Mouse (Mus musculus) CH12.LX (cell line): ENCODE measurements around the gene Fgf7. TPM values are rescaled to one million over a fixed set of nuclear protein-coding genes. Genes with fewer than 3 reads are reported as not detected.

Source experiments
- DNase-seq: peaks from one replicate; pipeline ENCODE4 v3.0.0-alpha.2; 2013; ENCODE audit errors: extremely low read depth
- H3K27ac ChIP-seq: 2 replicates; pipeline ENCODE4 v1.5.1; 2012; ENCODE audit warnings: low read depth, mild to moderate bottlenecking, control low read depth, moderate library complexity; ENCODE audit not compliant: insufficient read depth
- H3K27me3 ChIP-seq: replicated peaks from 2 replicates; pipeline ENCODE3; 2012; ENCODE audit warnings: inconsistent platforms
- H3K36me3 ChIP-seq, 2 experiments: replicated peaks in 1 of 2; 2 replicates each; pipeline versions ENCODE3 to v1.6.1; 2012; ENCODE audit warnings: inconsistent platforms in 1 of 2, low read length in 1 of 2, mild to moderate bottlenecking in 1 of 2, mixed read lengths in 1 of 2, moderate library complexity in 1 of 2; ENCODE audit not compliant: control insufficient read depth in 1 of 2, insufficient read depth in 1 of 2
- H3K4me1 ChIP-seq, 2 experiments: 2 replicates each; pipeline ENCODE4 v1.6.1; 2012; ENCODE audit warnings: inconsistent platforms in 1 of 2, moderate library complexity in 1 of 2; ENCODE audit not compliant: insufficient read depth in 2 of 2, control insufficient read depth in 1 of 2
- H3K4me2 ChIP-seq: 2 replicates; pipeline ENCODE4 v1.6.1; 2012; ENCODE audit warnings: low read depth, mild to moderate bottlenecking, control low read depth; ENCODE audit not compliant: poor library complexity, insufficient read depth, severe bottlenecking
- H3K4me3 ChIP-seq, 3 experiments: fragments of 150-350 bp in 1 of 3; sonication (generic) in 1 of 3; replicated peaks in 1 of 3; 2 replicates each; pipeline versions ENCODE3 to v1.5.1; 2011 to 2012; ENCODE audit warnings: low read depth in 2 of 3, low read length in 2 of 3, mild to moderate bottlenecking in 2 of 3, moderate library complexity in 2 of 3, control low read depth in 1 of 3, improper control_type of control experiment in 1 of 3, inconsistent platforms in 1 of 3, mixed read lengths in 1 of 3; ENCODE audit not compliant: poor library complexity in 1 of 3
- H3K79me2 ChIP-seq: replicated peaks from 2 replicates; pipeline ENCODE4 v1.6.1; 2012; ENCODE audit warnings: mild to moderate bottlenecking, moderate library complexity; ENCODE audit not compliant: control insufficient read depth, poor library complexity, insufficient read depth, severe bottlenecking; ENCODE audit errors: extremely low read depth
- H3K9ac ChIP-seq: 2 replicates; pipeline ENCODE4 v1.6.1; 2012; ENCODE audit warnings: low read depth, mild to moderate bottlenecking, control low read depth, moderate library complexity; ENCODE audit not compliant: insufficient read depth
- H3K9me3 ChIP-seq: replicated peaks from 2 replicates; pipeline ENCODE3; 2012; ENCODE audit warnings: low read length, inconsistent platforms, mixed read lengths
- BHLHE40 ChIP-seq: IDR thresholded peaks from 2 replicates; pipeline ENCODE4 v1.6.1; 2011; ENCODE audit warnings: mild to moderate bottlenecking, low read depth, low read length, improper control_type of control experiment
- CHD1 ChIP-seq: IDR thresholded peaks from 2 replicates; pipeline ENCODE4 v1.6.1; 2012; ENCODE audit warnings: low read depth, low read length, improper control_type of control experiment, inconsistent platforms
- E2F4 ChIP-seq: IDR thresholded peaks from 2 replicates; pipeline ENCODE4 v1.6.1; 2011; ENCODE audit warnings: low read depth, low read length, improper control_type of control experiment; ENCODE audit not compliant: insufficient replicate concordance
- ETS1 ChIP-seq: conservative IDR thresholded peaks from 2 replicates; pipeline ENCODE4 v1.6.1; 2012; ENCODE audit warnings: low read depth, mild to moderate bottlenecking, inconsistent platforms, low read length, improper control_type of control experiment, moderate library complexity
- NRF1 ChIP-seq: IDR thresholded peaks from 2 replicates; pipeline ENCODE4 v1.6.1; 2014; ENCODE audit warnings: low read depth, mild to moderate bottlenecking, inconsistent platforms, low read length, improper control_type of control experiment, moderate library complexity
- SIN3A ChIP-seq: IDR thresholded peaks from 2 replicates; pipeline ENCODE4 v1.6.1; 2012; ENCODE audit warnings: low read length, improper control_type of control experiment, inconsistent platforms
- ZMIZ1 ChIP-seq: IDR thresholded peaks from 2 replicates; pipeline ENCODE4 v1.6.1; 2012; ENCODE audit warnings: low read depth, mild to moderate bottlenecking, inconsistent platforms, low read length, improper control_type of control experiment
- ZNF384 ChIP-seq: IDR thresholded peaks from 2 replicates; pipeline ENCODE4 v1.6.1; 2012; ENCODE audit warnings: low read depth, low read length, improper control_type of control experiment, inconsistent platforms
- dilution Hi-C: fragments of 300-500 bp; cut with MboI; formaldehyde crosslinking; loops from 2 replicates; pipeline ENCODE4 v1.14.3; 2020; ENCODE audit warnings: low sequenced_read_pairs; ENCODE audit not compliant: extremely low pct_unique_long_range_greater_than_20kb, extremely low pct_ligation_motif_present
- in situ Hi-C: fragments of 300-500 bp; cut with MboI; formaldehyde crosslinking; loops from 3 replicates; pipeline ENCODE4 v1.14.3; 2019; ENCODE audit warnings: low sequenced_read_pairs, low pct_ligation_motif_present, low pct_unique_long_range_greater_than_20kb, mixed read lengths
- polyA plus RNA-seq: library from polyadenylated mRNA; unstranded; fragments of >175 nt; gene quantifications from 2 replicates; pipeline ENCODE4 v1.2.1, GENCODE M21; 2012; ENCODE audit warnings: low read depth; ENCODE audit not compliant: insufficient read length
- total RNA-seq, 2 experiments: library from RNA; depleted of rRNA; stranded (reverse); fragments of 300-350 nt in 1 of 2; fragments of >200 nt in 1 of 2; gene quantifications; 2 replicates each; pipeline ENCODE4 v1.2.3; 2012 to 2014

Fgf7 gene
- total and polyA plus RNA-seq, 3 experiments, result not detected

GRCm38 (mm10) chr2:126090432-126090831, 56.0 kb downstream of the Fgf7 start:
- dilution Hi-C loops, result no loop called here
- no peak overlapping the region for H3K4me3 ChIP-seq

GRCm38 (mm10) chr2:126094616-126095015, 60.2 kb downstream of the Fgf7 start:
- Histone ChIP-seq H3K36me3 (no peaks in the 10 kb centered on the region), H3K27me3 (no peaks in the 10 kb centered on the region), H3K4me2 (no peak overlapping the region), H3K4me1 (no peaks in the 10 kb centered on the region), H3K4me3 (no peak overlapping the region), H3K9ac (no peak overlapping the region), H3K27ac (no peak overlapping the region), H3K79me2 (no peaks in the 10 kb centered on the region), H3K9me3 (no peaks in the 10 kb centered on the region)
- dilution Hi-C loops, result no loop called here
- DNase-seq, result no peak
- no peak for TF ChIP-seq ZMIZ1
- in situ Hi-C loops, result no loop called here

More at GRCm38 (mm10) chr2:126090432-126090831, 56.0 kb downstream of the Fgf7 start:
- Histone ChIP-seq H3K9me3 (no peaks in the 10 kb centered on the region), H3K36me3 (no peaks in the 10 kb centered on the region), H3K27ac (no peak overlapping the region)
- TF ChIP-seq CHD1 (no peak), NRF1 (no peak), ZNF384 (no peak), E2F4 (no peak), ZMIZ1 (no peak), BHLHE40 (no peak), SIN3A (no peak), ETS1 (no peak)
- TF ChIP-seq, all 38 proteins: peak for 0
- in situ Hi-C loops, result no loop called here
- no peak overlapping the region for H3K4me2 ChIP-seq
- no peak overlapping the region for H3K9ac ChIP-seq
- H3K79me2 ChIP-seq, result no peaks in the 10 kb centered on the region
- no peaks in the 10 kb centered on the region for H3K27me3 ChIP-seq
- DNase-seq, result no peak
- no peaks in the 10 kb centered on the region for H3K4me1 ChIP-seq

Other genes with a start within 250 kb of the Fgf7 start
- 40.2 and 41.8 TPM in 2 replicates for gene Galk2, start 175.5 kb upstream of the Fgf7 start, total RNA-seq (2012; rRNA removed)
- gene Galk2, start 175.5 kb upstream of the Fgf7 start, total RNA-seq (2014; rRNA removed), result 59.9 and 63.3 TPM in 2 replicates
- gene Galk2, start 175.5 kb upstream of the Fgf7 start, polyA plus RNA-seq, result 36.7 and 40.4 TPM in 2 replicates
- gene Cops2, start 175.5 kb upstream of the Fgf7 start, total RNA-seq (2012; rRNA removed), result 63.5 and 68.6 TPM in 2 replicates
- gene Cops2, start 175.5 kb upstream of the Fgf7 start, total RNA-seq (2014; rRNA removed), result 313 and 408 TPM in 2 replicates
- gene Cops2, start 175.5 kb upstream of the Fgf7 start, polyA plus RNA-seq, result 124 and 145 TPM in 2 replicates
- gene Fam227b, start 117.3 kb downstream of the Fgf7 start, total RNA-seq (2012; rRNA removed), result not detected in 2 replicates
- not detected in 2 replicates for gene Fam227b, start 117.3 kb downstream of the Fgf7 start, total RNA-seq (2014; rRNA removed)
- gene Fam227b, start 117.3 kb downstream of the Fgf7 start, polyA plus RNA-seq, result not detected in 2 replicates
- gene Dtwd1, start 117.5 kb downstream of the Fgf7 start, total RNA-seq (2012; rRNA removed), result 17.3 and 20.5 TPM in 2 replicates
- gene Dtwd1, start 117.5 kb downstream of the Fgf7 start, total RNA-seq (2014; rRNA removed), result 47.9 and 49.3 TPM in 2 replicates
- gene Dtwd1, start 117.5 kb downstream of the Fgf7 start, polyA plus RNA-seq, result 23.2 and 24.0 TPM in 2 replicates
- gene Gm17555, start 180.4 kb downstream of the Fgf7 start, total RNA-seq (2012; rRNA removed), result not detected in 2 replicates
- not detected in 2 replicates for gene Gm17555, start 180.4 kb downstream of the Fgf7 start, total RNA-seq (2014; rRNA removed)
- not detected in 2 replicates for gene Gm17555, start 180.4 kb downstream of the Fgf7 start, polyA plus RNA-seq